Mouse (Mus musculus) bone marrow macrophage, adult 2 months (primary cell): ENCODE measurements around the gene Chchd6.

Experiments used
- CTCF ChIP-seq: IDR thresholded peaks from 2 replicates; pipeline ENCODE4 v1.5.1; 2012; ENCODE audit warnings: low read depth, mild to moderate bottlenecking, low read length, moderate library complexity
- POLR2A ChIP-seq: IDR thresholded peaks from 2 replicates; pipeline ENCODE4 v1.6.1; 2012; ENCODE audit warnings: mild to moderate bottlenecking, low read depth, low read length, borderline replicate concordance

GRCm38 (mm10) chr6:89362281-89363106 lies 233.0 kb downstream of the Chchd6 start, which contains the start of gene Plxna1:
- TF ChIP-seq CTCF, result peak; percentile 42; the same call in 1 of the 2 replicates
- TF ChIP-seq POLR2A, result 0 out of 2 replicates have a peak, but pooled peaks have one; percentile 64
